Mouse (Mus musculus): Measurements from ENCODE around the gene Tbc1d22b.

Gene Tbc1d22b

DNA sequence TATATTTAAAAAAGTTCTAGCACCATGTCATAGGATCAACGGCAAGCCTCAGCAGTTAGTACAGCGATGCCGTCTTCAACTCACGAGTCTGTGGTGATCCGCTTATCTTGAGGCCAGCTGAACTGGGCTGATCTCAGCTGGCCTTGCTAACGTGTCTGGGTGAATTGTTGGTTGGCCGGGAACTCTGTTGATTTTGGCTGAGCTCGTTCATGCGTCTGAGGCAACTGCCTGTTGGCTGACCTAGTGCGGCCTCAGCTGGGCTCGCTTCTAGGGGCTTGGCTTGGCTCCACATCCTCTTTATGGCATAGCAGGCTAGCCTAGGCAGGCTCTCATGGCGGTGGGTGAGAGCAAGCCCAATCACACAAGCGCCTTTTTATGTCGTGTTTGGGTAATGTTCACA lies 8.2 kb upstream of the Tbc1d22b start:
- no peak for DNase-seq (ENCODE audit: low read depth, low spot score)

DNA sequence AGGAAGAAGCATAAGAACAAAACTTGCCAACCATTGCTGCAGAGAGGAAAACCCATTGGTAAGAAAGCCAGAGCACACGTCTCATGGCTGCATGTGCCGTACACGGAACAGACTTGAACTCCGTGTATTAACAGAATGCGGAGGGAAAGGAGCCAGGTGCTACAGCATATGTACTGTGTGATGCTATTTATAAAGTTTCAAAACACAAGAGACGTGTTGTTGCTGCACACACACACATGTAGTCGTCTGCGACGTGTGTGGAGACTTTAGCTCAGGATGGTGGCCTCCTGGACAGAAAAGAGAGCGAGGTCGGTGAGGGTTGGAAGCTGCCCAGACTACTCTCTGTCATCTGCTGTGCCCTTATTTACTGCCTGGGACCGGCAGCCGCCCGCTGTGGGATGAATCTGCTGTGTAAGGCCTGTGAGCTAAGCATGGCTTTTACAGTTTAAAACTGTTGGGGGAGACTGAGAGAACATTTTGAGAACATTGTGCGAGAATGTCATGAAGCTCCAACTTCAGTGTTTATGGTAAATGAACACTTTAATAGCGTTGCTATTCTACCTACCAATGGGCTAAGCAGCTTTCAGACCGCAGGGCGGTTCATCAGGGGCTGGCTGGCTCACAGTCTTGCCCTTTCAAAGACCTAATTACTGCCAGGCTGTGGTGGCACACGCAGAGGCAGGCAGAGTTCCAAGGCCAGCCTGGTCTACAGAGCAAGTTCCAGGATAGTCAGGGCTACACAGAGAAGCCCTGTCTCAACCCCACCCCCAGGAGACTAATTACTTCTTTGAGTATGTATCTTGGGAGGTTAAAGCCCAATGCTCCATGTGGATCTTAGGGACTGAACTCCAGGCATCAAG lies 6.5 kb upstream of the Tbc1d22b start:
- no peak for DNase-seq (ENCODE audit: low read depth, low spot score)

GRCm38 (mm10) chr17:29544064-29544463 lies 5.5 kb upstream of the Tbc1d22b start:
- no peak for DNase-seq (ENCODE audit: low read depth, low spot score)

- DNase-seq (ENCODE audit: low read depth, low spot score): no peak
These were observed 4.3 kb upstream of the Tbc1d22b start for GRCm38 (mm10) chr17:29545241-29545640.

DNA sequence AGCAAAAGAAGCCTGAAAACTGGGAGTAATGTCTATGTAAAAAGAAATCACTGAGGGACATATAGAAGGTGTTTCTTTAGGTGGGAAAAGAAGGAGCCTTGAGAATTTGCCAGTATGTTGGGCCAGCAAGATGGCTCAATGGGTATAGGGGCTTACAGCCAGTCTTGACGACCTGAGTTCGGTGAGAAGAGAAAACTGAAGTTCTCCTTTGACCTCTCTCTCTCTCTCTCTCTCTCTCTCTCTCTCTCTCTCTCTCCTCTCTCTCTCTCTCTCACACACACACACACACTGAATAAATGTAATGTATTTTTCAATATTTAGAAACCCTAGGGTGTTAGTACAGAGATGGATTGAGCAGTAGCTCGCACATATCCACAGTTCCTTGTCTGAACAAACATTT lies 1.1 kb upstream of the Tbc1d22b start:
- no peak for DNase-seq (ENCODE audit: low read depth, low spot score)

- no peak for DNase-seq (ENCODE audit: low read depth, low spot score)
These were observed 591 bp upstream of the Tbc1d22b start for GRCm38 (mm10) chr17:29548994-29549393.

- DNase-seq (ENCODE audit: low read depth, low spot score): no peak
These were observed 1.4 kb downstream of the Tbc1d22b start for GRCm38 (mm10) chr17:29551019-29551418.

DNA sequence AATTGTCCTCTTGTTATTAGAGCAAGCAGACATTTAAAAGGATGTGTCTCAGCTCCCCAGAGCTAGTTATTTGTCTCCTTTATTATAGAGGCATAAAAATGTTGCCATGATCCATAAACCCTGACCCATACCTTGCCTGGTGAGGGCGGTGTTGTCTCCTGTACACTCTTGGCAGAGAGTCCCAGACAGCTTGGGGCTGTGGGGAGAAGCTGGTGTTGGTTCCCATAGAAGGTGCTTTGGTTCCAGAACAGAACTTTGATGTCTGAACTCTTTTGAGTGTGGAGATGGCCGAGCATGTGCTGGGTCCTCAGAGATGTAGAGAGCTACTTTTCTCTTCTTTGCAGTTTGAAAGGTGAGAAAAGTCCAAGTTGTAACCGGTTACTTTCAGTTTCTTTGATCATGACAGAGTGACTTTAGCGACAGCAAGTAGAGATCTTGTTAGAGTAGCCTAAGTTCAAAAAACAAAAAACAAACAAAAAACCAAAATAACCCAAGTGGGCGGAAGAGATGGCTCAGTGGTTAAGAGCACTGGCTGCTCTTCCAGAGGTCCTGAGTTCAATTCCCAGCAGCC lies 2.7 kb downstream of the Tbc1d22b start, which contains the start of gene Tmem217:
TSS of gene Tmem217 (minus strand) at position 224 of the 571 bp plus-strand sequence.
- DNase-seq (ENCODE audit: low read depth, low spot score): no peak

DNA sequence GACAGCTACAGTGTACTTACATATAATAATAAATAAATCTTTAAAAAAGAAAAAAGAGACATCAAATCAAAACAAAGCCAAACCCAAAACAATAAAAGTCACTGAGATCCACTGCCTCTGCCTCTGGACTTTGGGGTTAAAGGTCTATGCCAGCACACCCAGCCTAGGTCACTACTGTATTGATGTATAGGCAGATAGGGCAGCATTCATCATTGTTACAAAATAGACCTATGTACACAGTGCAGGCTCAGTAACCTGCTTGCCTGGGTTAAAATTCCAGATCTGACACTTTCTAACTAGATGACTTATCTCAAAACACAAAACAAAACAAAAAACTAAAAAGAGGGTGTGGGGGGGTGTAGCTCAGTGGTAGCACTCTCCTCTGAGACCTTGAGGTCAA lies 4.6 kb downstream of the Tbc1d22b start:
- no peak for DNase-seq (ENCODE audit: low read depth, low spot score)

GRCm38 (mm10) chr17:29556456-29556855 lies 6.9 kb downstream of the Tbc1d22b start:
- DNase-seq (ENCODE audit: low read depth, low spot score): no peak

GRCm38 (mm10) chr17:29556893-29557292 lies 7.3 kb downstream of the Tbc1d22b start:
- no peak for DNase-seq (ENCODE audit: low read depth, low spot score)

DNA sequence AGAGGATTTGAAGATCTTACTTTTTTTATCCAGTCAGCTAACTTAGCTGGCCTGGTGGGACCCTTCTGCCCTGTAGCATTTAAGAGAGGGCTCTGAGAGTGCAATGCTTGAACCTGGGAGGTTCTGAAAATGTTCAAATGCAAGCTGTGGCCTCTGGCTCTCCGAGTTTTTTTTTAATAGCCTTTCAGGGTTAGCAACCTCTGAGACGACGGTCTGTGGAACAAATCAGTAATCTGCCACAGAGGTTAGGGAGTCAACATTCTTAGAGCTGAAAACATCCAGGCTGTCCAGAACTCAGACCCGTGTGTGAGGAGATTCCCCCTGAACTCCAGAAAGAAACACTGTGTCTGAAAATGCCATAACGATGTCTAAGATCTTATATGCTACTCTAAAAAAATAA lies 8.9 kb downstream of the Tbc1d22b start:
- DNase-seq (ENCODE audit: low read depth, low spot score): no peak

DNA sequence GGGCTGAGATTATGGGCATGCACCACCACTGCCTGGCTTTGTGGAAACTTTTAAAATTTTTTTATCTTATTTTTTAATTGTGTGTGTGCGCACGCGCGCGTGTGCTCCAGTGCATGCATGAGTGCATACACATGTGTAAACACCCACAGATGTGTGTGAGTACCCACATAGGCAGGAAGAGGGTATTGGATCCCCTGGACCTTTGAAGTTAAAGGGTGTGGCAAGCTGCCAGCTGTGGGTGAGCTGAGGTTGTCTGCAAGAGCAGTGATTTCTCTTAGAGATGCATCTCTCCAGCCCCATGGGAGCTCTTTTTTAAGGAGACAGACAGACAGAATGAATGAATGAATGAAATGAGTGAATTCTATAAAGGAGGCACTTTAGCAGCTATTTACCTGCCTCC lies 15.9 kb downstream of the Tbc1d22b start:
- DNase-seq (ENCODE audit: low read depth, low spot score): no peak

DNA sequence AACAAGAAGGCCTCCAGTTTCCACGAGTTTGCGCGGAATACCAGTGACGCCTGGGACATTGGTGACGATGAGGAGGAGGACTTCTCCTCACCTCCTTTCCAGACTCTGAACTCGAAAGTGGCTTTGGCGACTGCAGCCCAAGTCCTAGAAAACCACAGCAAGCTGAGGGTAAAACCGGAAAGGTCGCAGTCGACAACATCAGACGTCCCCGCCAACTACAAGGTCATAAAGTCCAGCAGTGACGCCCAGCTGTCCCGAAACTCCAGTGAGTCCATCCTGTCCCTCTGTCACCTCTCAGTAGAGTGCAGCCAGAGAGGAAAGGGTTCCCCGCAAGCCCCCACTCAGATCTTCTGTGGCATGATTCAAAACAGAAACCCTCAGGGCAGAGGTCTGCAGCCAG lies 18.9 kb downstream of the Tbc1d22b start:
- no peak for DNase-seq (ENCODE audit: low read depth, low spot score)

GRCm38 (mm10) chr17:29569831-29570230 lies 20.2 kb downstream of the Tbc1d22b start:
- no peak for DNase-seq (ENCODE audit: low read depth, low spot score)

GRCm38 (mm10) chr17:29579579-29580126 lies 30.1 kb downstream of the Tbc1d22b start:
- no peak for DNase-seq (ENCODE audit: low read depth, low spot score)

- no peak for DNase-seq (ENCODE audit: low read depth, low spot score)
These were observed 34.0 kb downstream of the Tbc1d22b start for GRCm38 (mm10) chr17:29583569-29583968.

- DNase-seq (ENCODE audit: low read depth, low spot score): no peak
These were observed 34.7 kb downstream of the Tbc1d22b start for GRCm38 (mm10) chr17:29584306-29584705.

- DNase-seq (ENCODE audit: low read depth, low spot score): no peak
These were observed 35.2 kb downstream of the Tbc1d22b start for GRCm38 (mm10) chr17:29584737-29585136.

DNA sequence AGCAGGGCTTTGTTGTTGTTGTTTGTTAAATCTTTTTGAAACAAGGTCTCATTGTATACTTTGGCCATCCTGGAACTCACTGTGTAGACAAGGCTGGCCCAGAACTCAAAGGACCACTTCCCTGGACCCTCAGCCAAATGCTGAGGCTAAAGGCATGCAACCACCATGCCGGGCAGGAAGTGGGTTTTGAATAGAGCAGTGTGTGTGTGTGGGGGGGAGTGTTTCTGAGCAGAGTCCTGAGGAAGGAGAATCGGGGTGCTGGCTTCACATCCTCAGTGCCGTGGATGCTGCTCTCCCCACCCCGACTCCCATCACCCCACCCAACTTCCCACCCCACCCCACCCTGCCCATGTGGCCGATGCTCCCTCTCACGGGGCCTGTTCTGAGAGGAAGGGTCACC lies 35.9 kb downstream of the Tbc1d22b start:
- DNase-seq (ENCODE audit: low read depth, low spot score): no peak

GRCm38 (mm10) chr17:29586921-29587320 lies 37.3 kb downstream of the Tbc1d22b start:
- no peak for DNase-seq (ENCODE audit: low read depth, low spot score)

- no peak for DNase-seq (ENCODE audit: low read depth, low spot score)
These were observed 39.8 kb downstream of the Tbc1d22b start for GRCm38 (mm10) chr17:29589221-29589898.
